Mouse (Mus musculus): ENCODE results near the gene Gm47995. TPM values are rescaled to one million over a fixed set of nuclear protein-coding genes. Genes with fewer than 3 reads are reported as not detected.

Gene Gm47995
- total RNA-seq, 1 experiment from 2014 or later, result not detected

Other genes starting within 250 kb of the Gm47995 start
- not detected in 2 replicates for gene Hmcn1, start 205.0 kb upstream of the Gm47995 start, total RNA-seq (2017)
- gene Gm47985, start 15.9 kb upstream of the Gm47995 start, total RNA-seq (2017), result not detected in 2 replicates
- 0.61 TPM in 1 of 2 replicates, not detected in the other for gene Gm8947, start 6.1 kb upstream of the Gm47995 start, total RNA-seq (2017)
- not detected in 2 replicates for gene 3110040M04Rik, start 5.7 kb downstream of the Gm47995 start, total RNA-seq (2017)
- not detected in 2 replicates for gene Gm47996, start 11.7 kb downstream of the Gm47995 start, total RNA-seq (2017)
- gene Ivns1abp, start 146.0 kb downstream of the Gm47995 start, total RNA-seq (2017), result 318 and 362 TPM in 2 replicates
- 53.5 and 63.4 TPM in 2 replicates for gene Swt1, start 230.0 kb downstream of the Gm47995 start, total RNA-seq (2017)
- gene Trmt1l, start 230.1 kb downstream of the Gm47995 start, total RNA-seq (2017), result 64.9 and 66.6 TPM in 2 replicates

Data from neutrophil, adult 5-6 weeks (primary cell).